Mouse (Mus musculus) liver, adult (tissue): ENCODE measurements around the gene Npl.

ENCODE experiments used
- GATA4 ChIP-seq: IDR thresholded peaks from 2 replicates; pipeline ENCODE4 v1.6.1; 2014; ENCODE audit warnings: mild to moderate bottlenecking, low read length; ENCODE audit not compliant: insufficient replicate concordance

The Npl gene

GRCm38 (mm10) chr1:153559126-153559647 lies 9.3 kb upstream of the Npl start:
- no peak for TF ChIP-seq GATA4

GRCm38 (mm10) chr1:153556896-153557295 lies 7.1 kb upstream of the Npl start:
- no peak for TF ChIP-seq GATA4

GRCm38 (mm10) chr1:153556202-153556601 lies 6.4 kb upstream of the Npl start:
- TF ChIP-seq GATA4: no peak

DNA sequence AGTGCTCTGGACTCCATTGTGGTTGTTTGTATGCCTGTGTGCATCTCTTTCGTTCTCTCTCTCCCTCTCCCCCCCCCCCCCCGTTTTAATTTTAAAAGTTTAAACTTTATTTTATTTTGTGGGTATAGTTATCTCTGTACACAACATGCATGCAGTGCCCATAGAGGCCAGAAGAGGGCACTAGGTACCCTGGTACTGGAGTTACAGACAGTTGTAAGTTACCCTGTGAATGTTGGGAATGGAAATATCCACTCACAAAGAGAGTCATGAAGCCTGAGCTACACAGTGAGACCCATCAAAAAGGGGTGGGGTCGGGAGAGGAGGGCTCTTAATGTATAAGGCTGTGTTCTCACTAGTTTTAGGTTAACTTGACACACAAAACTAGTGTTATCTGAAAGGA lies 969 bp upstream of the Npl start:
- no peak for TF ChIP-seq GATA4

DNA sequence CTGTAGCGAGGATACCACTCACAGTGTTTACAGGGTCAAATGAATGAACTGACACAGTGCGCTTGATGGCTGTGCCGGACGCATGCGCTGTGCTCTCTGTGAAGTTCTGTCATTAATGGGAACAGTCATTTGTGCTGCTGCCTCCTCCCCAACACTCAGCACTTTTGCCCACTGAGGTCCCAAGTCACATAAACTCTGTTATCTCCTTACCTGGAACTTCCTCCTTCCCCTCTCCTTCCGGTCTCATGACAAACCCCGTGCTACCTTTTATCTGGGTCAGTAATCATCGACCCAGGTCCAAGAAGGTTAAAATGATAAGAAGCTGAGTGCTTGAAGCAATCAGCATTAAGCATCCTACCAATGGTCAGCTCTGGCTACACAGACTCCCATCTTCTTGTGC lies 2.3 kb downstream of the Npl start:
- no peak for TF ChIP-seq GATA4

DNA sequence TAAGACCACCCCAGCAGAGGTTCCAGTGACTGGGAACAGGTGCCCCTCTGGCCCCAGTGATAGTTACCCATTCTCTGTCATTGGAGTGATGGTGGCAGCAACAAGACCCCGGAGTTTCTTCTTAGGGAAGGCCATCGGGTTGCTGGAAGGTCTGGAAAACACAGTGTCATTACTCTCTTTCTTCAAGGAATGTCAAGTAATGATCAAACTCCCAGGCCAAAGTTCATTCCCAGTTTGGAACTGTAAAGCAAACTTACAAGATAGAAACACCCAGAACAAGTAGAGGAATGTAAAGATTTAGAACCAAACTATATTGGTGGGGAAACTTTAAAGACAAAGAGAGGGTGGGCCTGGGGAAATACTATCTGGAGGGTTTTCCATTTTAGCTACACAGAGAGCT lies 4.6 kb downstream of the Npl start:
- no peak for TF ChIP-seq GATA4

DNA sequence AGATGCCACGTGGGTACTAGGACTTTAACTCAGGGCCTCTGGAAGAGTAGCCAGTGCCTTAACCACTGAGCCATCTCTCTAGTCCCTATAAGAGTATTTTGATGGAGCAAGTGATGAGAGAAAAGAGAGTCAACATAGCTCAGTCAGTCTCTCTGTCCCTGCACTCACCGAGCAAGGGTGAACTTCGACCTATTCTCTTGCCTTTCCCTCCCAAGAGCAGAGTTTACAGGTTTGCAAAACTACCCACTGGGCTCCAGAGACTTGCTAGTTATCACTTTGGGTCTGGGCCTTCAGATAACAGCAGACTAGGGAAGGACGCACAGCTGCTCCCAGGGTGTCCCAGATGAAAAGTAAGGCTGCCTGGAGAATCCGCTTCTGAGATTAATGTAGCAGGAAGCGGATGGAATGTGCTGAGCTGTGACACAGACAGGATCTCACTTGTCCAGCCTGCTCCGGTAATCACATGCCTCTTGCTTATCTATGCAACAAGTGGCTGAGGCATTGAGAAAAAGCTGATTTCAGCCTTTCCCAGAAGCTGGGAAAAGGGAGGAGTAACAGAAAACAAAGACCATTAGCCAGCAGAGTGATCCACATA lies 7.0 kb downstream of the Npl start:
- peak; percentile 96 for TF ChIP-seq GATA4

- no peak for TF ChIP-seq GATA4
Observed at GRCm38 (mm10) chr1:153540753-153541152, 9.1 kb downstream of the Npl start.

- no peak for TF ChIP-seq GATA4
Observed at GRCm38 (mm10) chr1:153539739-153540333, 10.0 kb downstream of the Npl start.

- TF ChIP-seq GATA4: no peak
Observed at GRCm38 (mm10) chr1:153535611-153536010, 14.2 kb downstream of the Npl start.

DNA sequence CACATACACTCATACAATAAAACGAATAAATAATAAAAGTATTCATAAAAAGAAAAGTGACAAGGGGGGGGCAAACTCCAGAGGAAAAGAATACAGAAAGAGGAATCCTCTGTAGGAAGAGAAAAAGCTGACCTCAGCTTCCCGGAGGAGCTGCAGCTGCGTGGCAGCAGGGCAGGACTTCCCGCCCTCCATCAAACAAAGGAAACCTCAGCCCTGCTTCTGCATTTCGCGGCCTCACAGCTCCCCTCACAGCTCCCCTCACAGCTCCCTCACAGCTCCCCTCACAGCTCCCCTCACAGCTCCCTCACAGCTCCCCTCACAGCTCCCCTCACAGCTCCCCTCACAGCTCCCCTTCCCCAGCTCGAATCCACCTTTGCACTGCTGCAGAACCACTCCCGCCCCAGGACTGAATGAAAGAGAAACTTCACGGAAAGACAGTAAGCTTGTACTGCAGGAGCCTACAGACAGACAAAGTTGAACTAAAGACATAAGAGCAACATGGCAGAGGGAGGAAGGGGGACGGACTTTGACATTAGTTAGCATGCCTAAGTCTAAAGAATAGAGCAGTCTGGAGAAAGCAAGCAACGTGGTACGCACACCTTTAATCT lies 17.5 kb downstream of the Npl start:
- TF ChIP-seq GATA4: no peak

DNA sequence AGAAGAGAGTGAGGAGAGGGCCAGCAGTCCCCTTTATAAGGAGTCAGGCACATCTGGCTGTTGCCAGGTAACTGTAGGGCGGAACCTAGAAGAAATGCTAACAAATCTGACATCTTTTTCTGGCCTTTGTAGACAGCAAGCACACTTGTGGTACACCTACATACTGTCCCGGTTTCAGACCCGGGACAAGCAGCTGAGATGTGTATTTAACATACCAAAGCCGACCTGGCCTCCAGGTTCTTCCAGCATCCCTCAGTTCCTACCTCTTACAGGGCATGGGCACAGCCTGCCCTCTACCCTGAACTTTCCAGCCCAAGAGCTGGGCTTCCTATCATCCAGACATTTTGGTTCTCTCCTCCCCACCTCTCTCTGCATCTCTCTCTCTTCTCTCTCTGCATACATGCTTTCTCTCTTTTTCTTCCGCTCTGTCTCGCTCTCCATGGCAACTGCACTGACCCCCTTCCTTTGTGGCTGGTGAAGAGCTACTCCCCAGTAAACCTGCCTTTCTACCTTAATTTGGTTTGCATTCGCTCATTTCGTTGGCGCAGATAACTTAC lies 18.1 kb downstream of the Npl start:
- no peak for TF ChIP-seq GATA4

DNA sequence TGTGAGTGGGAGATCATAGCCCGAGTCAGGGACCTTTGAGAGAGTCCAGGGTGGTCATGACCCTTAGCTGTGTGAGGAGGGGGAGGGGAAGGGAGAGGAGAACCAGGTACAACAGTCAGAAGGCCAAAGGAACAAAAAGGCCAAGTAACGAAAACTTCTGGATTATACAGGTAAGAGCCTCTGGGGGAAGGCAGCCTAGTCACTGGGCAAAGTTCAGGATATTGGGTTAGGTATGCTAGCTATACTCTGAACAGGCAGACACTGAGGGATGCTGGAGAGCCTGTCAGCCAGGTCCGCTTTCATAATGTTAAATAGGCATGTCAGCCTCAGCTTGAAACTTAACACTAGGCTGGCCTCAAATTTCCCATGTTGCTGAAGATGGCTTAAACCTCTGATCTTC lies 27.7 kb downstream of the Npl start:
- TF ChIP-seq GATA4: no peak

GRCm38 (mm10) chr1:153515368-153515767 lies 34.5 kb downstream of the Npl start:
- no peak for TF ChIP-seq GATA4

DNA sequence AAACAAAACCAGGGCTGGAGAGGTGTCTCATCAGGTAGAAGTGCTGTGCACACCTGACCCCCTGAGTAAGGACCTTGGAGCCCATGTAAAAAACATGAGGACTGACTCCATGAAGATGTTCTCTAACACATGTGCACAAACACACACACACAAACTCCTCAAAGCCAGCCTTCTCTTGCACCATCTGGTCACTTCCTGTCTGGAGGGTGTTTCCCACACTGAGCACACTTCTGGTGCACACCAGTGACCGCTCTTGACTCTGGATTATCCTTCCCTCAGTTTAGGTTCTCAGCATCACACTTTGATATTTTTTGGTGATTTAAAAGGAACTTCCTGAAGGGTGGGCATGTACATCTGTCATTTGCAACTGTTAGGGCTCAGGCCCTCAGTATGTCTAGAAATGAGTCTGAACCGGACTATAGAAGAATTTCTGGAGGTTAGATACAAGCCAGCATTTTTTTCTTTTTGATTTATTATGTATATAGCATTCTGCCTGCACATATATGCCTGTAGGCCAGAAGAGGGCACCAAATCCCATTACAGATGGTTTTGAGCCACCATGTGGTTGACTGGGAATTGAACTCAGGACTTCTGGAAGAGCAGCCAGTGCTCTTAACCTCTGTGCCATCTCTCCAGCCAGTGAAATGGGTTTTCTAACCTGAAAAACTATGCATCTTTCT lies 39.4 kb downstream of the Npl start:
- TF ChIP-seq GATA4: no peak

GRCm38 (mm10) chr1:153509012-153509411 lies 40.8 kb downstream of the Npl start:
- TF ChIP-seq GATA4: no peak
